Mouse (Mus musculus) hindbrain, postnatal 0 days (tissue): Measurements from ENCODE around the gene Cfap161. TPM values are rescaled to one million over a fixed set of nuclear protein-coding genes. Genes with fewer than 3 reads are reported as not detected.

Source experiments
- ATAC-seq: fragments of 200-750 bp; cut with Nextera tagmentation; 2 replicates; pipeline ENCODE4 v1.8.0; 2017; ENCODE audit warnings: mild to moderate bottlenecking, moderate TSS enrichment, moderate library complexity
- DNase-seq: peaks from one replicate; pipeline ENCODE4 v3.0.0-alpha.2; 2015; ENCODE audit warnings: low spot score
- H3K27ac ChIP-seq: fragments of 300-500 bp; sonication (generic); 2 replicates; pipeline ENCODE4 v1.5.1; 2014; ENCODE audit warnings: mild to moderate bottlenecking
- H3K27me3 ChIP-seq: fragments of 300-500 bp; sonication (generic); 2 replicates; pipeline ENCODE4 v1.6.1; 2014; ENCODE audit warnings: low read length, mixed read lengths; ENCODE audit not compliant: insufficient read depth
- H3K36me3 ChIP-seq: fragments of 300-500 bp; sonication (generic); 2 replicates; pipeline ENCODE4 v1.6.1; 2014; ENCODE audit warnings: low read length, mixed read lengths; ENCODE audit not compliant: insufficient read depth
- H3K4me1 ChIP-seq: fragments of 300-500 bp; sonication (generic); 2 replicates; pipeline ENCODE4 v1.6.1; 2014; ENCODE audit warnings: antibody characterized with exemption, low read length, mixed read lengths; ENCODE audit not compliant: insufficient read depth
- H3K4me2 ChIP-seq: fragments of 300-500 bp; sonication (generic); 2 replicates; pipeline ENCODE4 v1.6.1; 2014; ENCODE audit warnings: low read depth, mild to moderate bottlenecking, low read length, moderate library complexity, mixed read lengths
- H3K4me3 ChIP-seq: fragments of 300-500 bp; sonication (generic); 2 replicates; pipeline ENCODE4 v1.5.1; 2014; ENCODE audit warnings: low read length
- H3K9ac ChIP-seq: fragments of 300-500 bp; sonication (generic); replicated peaks from 2 replicates; pipeline ENCODE4 v1.6.1; 2014; ENCODE audit warnings: mild to moderate bottlenecking, low read length, moderate library complexity, mixed read lengths
- H3K9me3 ChIP-seq: fragments of 300-500 bp; sonication (generic); 2 replicates; pipeline ENCODE4 v1.6.1; 2016; ENCODE audit warnings: low read length, mixed read lengths
- CTCF ChIP-seq: IDR thresholded peaks from 2 replicates; pipeline ENCODE4 v1.5.1; 2016; ENCODE audit warnings: antibody characterized with exemption, control low read depth, low read depth
- whole genome bisulfite sequencing: fragments of 180-500 bp; shearing (Covaris S2); extraction: QIAGEN DNeasy Blood & Tissue Kit; methylation state at CpG from one replicate; pipeline ENCODE4 v1.1.7; 2014; 5-methylcytosine and 5-hydroxymethylcytosine counted together
- polyA plus RNA-seq: library from polyadenylated mRNA; unstranded; fragments of >200 nt; fragmentation: Nextera tagmentation; extraction: Ambion mirVana; gene quantifications from 2 replicates; pipeline ENCODE4 v1.2.1, GENCODE M21; 2015
- total RNA-seq: library from RNA; depleted of rRNA; stranded (reverse); fragments of >200 nt; gene quantifications from 2 replicates; pipeline ENCODE4 v1.2.3, GENCODE M21; 2014; rRNA removed

Cfap161 gene
- total and polyA plus RNA-seq, 2 experiments from 2014 or later: 2.1 to 2.5 TPM

DNA sequence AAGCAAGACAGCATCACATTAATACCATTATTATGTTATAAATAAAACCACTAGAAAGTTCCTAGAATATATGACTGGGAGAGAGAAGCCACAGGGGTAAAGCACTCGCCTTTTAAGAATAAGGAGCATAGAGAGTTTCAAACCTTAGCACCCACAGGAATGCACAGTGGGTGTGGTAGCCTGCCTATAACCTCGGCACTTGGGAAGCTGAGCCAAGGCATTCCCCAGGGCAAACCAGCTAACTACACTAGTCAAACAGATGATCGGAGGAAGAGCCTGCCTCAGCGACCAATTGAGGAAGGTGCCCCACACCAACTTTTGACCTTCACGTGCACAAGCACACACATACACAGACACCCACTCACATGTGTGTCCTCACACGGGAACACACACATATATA, 63.4 kb downstream of the Cfap161 start:
- no peak for DNase-seq
- 83% methylated on average over 6 of the region's 6 CpGs for WGBS
- TF ChIP-seq CTCF: no peak

DNA sequence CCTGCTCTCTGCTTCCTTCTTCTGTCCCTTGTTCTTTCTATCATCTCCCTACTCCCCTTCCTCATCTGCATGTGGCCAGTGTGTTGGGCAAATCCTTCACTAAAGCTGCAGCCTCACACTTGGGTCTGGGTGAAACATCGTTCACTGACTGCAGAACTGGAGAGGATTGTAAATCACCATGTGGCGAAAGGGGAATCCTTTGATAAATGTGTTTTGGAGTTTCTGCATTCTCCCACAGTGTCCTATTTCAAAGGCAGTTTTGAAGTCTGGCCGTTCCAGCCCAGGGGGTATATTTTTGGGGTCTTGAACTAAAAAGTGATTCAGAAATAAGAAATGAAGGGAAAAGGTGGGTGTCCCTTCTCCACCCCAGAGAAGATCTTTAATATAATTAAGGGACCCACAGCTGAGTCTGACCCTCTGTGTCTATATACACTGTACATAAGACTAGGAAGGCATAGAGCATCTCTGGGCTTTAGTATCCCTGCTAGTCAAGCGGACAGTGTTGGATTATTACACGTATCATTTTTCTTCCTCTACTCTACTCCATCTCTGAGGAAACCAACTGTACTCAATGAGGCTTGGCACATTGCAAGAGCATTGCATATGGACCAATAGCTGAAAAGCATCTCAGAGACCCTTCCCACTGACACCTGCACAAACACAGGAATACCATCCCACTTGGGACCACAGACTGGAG, 67.6 kb downstream of the Cfap161 start:
- Histone ChIP-seq H3K4me1 (peaks cover 1% of the 10 kb centered on the region), H3K4me3 (no peak overlapping the region), H3K4me2 (no peak overlapping the region), H3K9me3 (no peaks in the 10 kb centered on the region), H3K27ac (no peak overlapping the region), H3K9ac (no peak overlapping the region), H3K36me3 (no peaks in the 10 kb centered on the region), H3K27me3 (no peaks in the 10 kb centered on the region)
- DNase-seq (no peak), ATAC-seq (no peak)
- WGBS: 82% methylated on average over 5 of the region's 5 CpGs
- no peak for TF ChIP-seq CTCF

More for the DNA sequence above, 63.4 kb downstream of the Cfap161 start:
- no peak overlapping the region for H3K9ac ChIP-seq
- H3K27me3 ChIP-seq: no peaks in the 10 kb centered on the region
- no peak for ATAC-seq
- no peak overlapping the region for H3K4me3 ChIP-seq
- H3K4me2 ChIP-seq: no peak overlapping the region
- H3K36me3 ChIP-seq: no peaks in the 10 kb centered on the region
- H3K27ac ChIP-seq: no peak overlapping the region
- no peaks in the 10 kb centered on the region for H3K9me3 ChIP-seq
- peaks cover 4% of the 10 kb centered on the region for H3K4me1 ChIP-seq

DNA sequence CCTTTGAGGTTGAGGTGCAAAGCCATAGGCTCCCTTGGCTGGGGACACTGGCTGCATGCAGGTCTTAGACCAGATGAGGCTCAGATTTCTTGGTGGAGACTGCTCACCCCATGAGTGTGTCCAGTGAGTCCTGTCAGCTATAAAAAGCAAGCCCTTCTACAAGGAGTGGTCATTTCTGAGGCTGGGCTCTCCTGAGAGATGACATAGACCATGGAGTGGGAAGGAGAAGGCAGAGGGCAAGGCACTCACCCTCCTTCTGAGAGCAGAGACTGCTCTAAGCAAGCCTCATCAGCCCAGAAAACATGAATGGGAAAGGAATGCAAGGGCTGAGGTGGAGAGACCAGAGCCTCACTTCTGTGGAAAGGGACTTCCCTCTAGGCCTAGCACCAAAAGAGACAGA, 68.9 kb downstream of the Cfap161 start:
- no peak overlapping the region for H3K27ac ChIP-seq
- H3K4me2 ChIP-seq: no peak overlapping the region
- no peaks in the 10 kb centered on the region for H3K27me3 ChIP-seq
- H3K36me3 ChIP-seq: no peaks in the 10 kb centered on the region
- H3K9me3 ChIP-seq: no peaks in the 10 kb centered on the region
- no peak for DNase-seq
- ATAC-seq: no peak
- H3K4me3 ChIP-seq: no peak overlapping the region
- TF ChIP-seq CTCF: no peak
- H3K9ac ChIP-seq: no peak overlapping the region
- H3K4me1 ChIP-seq: no peaks in the 10 kb centered on the region

DNA sequence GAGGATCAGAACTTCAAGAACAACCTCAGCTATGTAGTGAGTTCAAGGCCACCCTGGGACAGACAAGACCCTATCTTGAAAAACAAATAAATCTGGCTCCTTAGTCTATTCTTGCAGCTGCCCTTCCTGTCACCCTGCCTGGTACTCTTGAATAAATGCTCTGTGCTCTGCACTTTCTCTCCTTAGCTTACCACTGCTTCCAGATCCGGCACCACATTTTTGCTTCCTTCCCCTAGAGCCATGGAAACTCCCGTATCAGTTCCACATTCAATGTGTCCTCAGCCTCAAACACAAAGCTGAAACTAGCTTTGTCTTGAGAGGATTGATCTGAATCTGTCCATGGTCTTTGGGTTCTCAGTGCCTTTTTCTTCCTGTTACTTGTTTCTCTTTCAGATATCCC, 70.1 kb downstream of the Cfap161 start:
- 38% methylated on average over 2 of the region's 2 CpGs for WGBS
- no peaks in the 10 kb centered on the region for H3K27me3 ChIP-seq
- H3K9me3 ChIP-seq: no peaks in the 10 kb centered on the region
- no peak overlapping the region for H3K9ac ChIP-seq
- H3K4me3 ChIP-seq: no peak overlapping the region
- no peaks in the 10 kb centered on the region for H3K36me3 ChIP-seq
- no peak overlapping the region for H3K27ac ChIP-seq
- H3K4me2 ChIP-seq: no peak overlapping the region
- ATAC-seq: no peak
- no peak for DNase-seq
- no peaks in the 10 kb centered on the region for H3K4me1 ChIP-seq
- TF ChIP-seq CTCF: no peak

Other genes with a start within 250 kb of the Cfap161 start
- gene Tmc3, start 210.0 kb downstream of the Cfap161 start, total RNA-seq: 0.93 and 0.94 TPM in 2 replicates
- 0.29 and 0.43 TPM in 2 replicates for gene Tmc3, start 210.0 kb downstream of the Cfap161 start, polyA plus RNA-seq
- gene Stard5, start 162.9 kb downstream of the Cfap161 start, total RNA-seq: 6.1 and 7.5 TPM in 2 replicates
- gene Stard5, start 162.9 kb downstream of the Cfap161 start, polyA plus RNA-seq: 6.6 and 7.8 TPM in 2 replicates
- gene Il16, start 49.2 kb downstream of the Cfap161 start, total RNA-seq: 1.2 and 2.6 TPM in 2 replicates
- gene Il16, start 49.2 kb downstream of the Cfap161 start, polyA plus RNA-seq: 0.81 and 0.87 TPM in 2 replicates
- 54.0 and 65.7 TPM in 2 replicates for gene Tlnrd1, start 89.4 kb upstream of the Cfap161 start, total RNA-seq
- gene Tlnrd1, start 89.4 kb upstream of the Cfap161 start, polyA plus RNA-seq: 8.7 and 9.1 TPM in 2 replicates
- gene Mesd, start 89.6 kb upstream of the Cfap161 start, total RNA-seq: 20.4 and 24.4 TPM in 2 replicates
- 83.8 and 86.5 TPM in 2 replicates for gene Mesd, start 89.6 kb upstream of the Cfap161 start, polyA plus RNA-seq